Mouse (Mus musculus): ENCODE measurements around the gene Tspan17. TPM values are rescaled to one million over a fixed set of nuclear protein-coding genes. Genes with fewer than 3 reads are reported as not detected.
"Not testable (repeated sequence)": the region's sequence is repeated elsewhere in the genome, so short reads cannot be mapped to it uniquely, and the experiment has no call there.

The Tspan17 gene
- total RNA-seq, 4 experiments from 2014 or later = 79.3 to 92.1 (median 82.9) TPM

DNA sequence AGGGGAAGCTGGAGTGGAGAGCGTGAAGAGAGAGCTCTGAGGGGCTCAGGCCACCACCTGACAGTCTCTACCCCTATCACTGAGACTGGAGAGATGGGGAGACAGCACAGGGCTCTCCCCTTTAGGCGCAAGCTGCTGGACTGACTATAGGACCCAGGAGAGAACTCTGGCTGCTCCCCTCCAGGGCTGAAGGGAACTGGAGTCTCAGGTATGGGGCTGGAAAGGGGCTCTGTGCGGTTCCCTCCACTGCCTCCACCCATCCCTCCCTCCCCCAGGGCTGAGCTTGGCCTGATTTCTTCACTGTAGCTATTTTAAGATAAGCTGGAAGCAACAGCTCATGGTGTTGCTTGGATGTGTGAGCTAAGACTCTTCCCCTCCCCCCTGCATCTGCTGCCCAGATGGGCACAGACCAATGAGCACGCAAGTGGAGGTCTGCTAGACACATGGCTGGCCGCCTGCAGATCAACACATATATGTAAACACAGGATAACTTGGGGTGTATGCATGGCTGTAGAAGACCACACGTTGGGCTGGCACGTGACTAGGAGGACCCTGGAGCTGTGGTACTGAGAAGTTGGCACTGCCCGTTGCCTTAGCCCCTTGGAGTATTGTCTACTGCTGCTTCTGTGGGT is 28.9 kb upstream of the Tspan17 start:
- peak; percentile 90 to 91 for DNase-seq (ENCODE audit: low spot score in 2 of 2)

DNA sequence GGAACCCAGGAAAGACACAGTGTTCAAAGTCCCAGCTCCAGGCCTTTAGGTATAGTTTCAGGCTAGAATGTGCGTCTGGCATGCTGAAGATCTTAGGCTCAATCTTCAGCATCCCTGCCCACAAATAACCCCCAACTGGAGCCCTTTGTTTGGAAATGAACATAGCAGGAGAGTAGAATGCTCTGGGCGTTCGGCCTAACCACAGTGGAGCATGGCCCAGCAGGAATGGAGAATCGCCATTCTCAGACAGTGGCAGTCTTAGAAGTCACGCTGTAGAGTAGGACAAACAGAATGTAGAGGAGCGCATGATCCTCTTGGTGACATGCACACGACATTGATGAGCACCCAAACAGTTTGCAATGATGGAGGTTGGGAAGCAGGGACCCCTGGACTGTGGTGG is 28.3 kb upstream of the Tspan17 start:
- DNase-seq (ENCODE audit: low spot score in 2 of 2) = peak in 1 of 2 experiments; percentile 13

DNA sequence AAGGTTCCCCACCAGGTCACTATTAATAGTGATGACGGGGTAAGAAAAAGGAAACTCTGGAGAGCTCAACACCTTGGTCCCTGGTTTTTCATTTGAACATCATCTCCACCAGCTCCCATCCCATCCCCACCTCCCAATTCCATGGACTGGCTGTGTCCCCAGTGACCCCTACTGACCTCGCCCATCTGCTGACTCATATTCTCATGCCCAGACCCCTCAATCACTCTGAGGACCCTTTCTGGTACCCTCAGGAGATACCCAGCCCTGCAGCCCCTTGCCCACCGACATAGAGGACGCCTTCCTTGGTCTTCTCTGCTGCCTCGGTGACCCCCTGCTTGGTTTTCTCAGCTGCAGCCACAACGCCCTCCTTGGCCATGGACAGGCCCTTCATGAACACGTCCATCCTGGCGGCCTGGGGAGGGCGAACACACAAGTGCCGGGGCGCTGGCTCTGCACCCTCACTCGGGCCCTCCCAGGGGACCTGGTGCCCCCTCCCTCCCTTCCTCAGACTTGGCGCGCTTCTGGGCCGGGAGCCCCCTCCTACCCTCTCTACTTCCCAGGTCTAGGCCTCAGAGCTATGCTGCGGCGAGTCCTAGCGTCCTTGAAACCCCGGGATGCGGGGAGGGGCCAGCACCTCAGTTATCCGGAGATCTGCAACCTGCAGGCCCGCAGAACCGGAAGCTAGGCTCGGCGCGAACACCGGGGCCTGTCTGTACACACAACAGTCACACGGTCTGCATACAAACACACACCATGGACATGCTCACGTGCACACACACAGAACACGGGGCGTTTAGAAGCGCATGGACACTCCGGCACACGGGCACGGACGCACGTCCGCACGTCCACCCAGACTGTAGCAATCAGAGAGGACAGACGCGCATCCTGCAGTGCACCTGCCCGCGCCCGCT is 23.6 kb upstream of the Tspan17 start:
- peak in 1 of 2 experiments; percentile 40 for DNase-seq (ENCODE audit: low spot score in 2 of 2)

DNA sequence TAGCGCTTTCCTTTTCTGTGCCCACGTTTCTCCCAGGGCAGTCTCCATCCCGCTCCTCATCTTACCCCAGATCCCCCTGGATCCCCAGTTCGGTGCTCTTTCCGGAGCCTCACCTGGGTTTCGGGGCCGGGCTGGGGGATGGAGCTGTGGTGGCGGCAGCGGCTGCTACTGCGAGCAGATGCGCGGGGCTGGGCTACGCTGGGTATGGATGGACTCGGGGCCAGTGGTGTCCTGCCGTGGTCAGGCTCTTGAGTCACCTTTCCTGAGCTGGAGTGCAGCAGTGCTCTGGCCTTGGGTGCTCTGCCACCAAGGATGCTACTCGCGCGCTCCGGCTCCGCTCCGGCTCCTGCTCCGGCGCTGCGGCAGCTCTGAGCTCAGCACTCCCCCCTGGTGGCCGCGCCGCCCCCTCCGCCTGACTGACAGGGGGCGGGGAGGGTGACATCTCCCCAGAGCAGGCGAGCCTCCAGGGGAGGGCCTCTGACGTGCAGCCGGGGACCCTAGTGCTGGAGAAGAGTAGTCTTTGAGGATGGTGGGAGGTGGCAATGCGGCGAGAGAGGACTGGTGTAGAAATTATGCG is 22.9 kb upstream of the Tspan17 start, which contains the start of gene Sncb:
Gene Sncb, minus strand, starts transcription at position 404 of the 577 bp plus-strand sequence.
- peak; percentile 73 to 82 for DNase-seq (ENCODE audit: low spot score in 2 of 2)

DNA sequence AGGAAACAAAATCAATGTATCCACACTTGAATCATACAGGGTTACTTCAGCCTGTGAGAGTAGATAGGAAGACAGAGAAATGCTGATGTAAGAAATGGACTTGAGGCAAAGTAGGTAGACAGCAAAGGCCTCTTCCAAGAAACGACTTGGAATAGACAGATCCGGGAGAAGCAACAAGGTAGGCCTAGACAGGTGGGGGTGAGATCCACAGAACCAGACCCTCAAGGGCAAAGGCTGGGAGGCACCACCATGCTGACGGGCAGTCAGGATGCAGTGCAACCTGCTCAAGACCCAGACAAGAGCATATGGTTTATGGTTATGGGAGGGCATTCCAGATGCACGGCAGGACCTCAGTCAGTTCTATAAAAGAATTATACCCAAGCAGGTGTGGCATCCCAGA is 22.2 kb upstream of the Tspan17 start:
- DNase-seq (ENCODE audit: low spot score in 2 of 2) = no peak

DNA sequence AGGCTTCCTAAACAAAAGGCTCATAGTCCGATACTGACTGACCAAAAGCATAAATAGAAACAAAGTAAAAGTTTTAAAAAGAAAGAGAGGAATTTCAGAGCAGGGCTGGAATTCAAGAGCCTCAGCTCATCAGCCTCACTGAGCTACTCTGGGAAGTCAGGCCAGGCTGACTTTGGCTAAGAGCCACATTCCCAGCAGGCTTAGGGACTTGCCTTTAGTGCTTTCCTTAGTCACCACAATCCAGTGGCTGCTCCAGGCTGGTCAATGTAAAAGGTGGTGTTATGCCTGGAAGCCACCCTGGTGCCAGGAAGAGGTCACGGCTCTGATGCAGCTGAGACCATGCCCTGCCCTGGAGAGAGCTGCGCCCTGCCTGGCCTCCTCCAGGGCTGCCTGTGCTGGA is 8.6 kb upstream of the Tspan17 start:
- DNase-seq (ENCODE audit: low spot score in 2 of 2) = no peak

DNA sequence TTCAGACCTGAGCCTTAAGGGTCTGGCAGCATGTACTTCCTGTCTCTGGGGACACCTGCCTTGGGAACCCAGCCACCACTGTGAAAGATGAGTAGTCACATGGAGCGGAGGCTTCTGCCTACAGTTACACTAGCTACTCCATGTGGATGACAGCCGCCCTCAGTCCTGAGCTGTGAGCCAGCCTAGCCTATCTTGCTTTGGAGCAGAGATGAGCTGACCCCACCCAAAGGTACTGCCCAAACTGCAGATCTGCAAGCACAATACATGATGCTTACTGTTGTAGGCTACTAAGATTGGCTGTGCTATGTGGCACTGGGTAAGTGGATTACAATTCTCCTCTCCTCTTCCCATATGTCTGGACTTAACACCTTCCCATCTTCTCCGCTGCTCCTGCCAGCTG is 8.1 kb upstream of the Tspan17 start:
- DNase-seq (ENCODE audit: low spot score in 2 of 2) = no peak

DNA sequence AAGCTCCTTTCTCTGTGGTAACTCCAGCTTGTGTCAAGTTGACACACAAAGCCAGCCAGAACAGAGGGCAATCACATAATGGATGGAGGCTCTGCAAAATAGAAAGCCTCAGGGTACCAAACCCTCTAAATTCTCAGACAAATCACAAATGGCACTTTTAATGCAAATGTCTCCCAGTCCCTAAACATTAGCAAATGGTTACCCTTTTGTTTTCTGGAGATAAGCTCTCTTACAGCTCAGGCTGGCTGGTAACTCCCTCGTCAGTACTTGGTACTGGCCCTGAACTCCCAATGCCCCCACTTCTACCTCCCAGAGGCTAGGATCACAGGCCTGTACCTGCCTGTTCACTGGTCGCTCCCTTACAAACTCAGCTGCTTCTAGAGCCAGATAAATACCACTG is 5.9 kb upstream of the Tspan17 start:
- DNase-seq (ENCODE audit: low spot score in 2 of 2) = no peak

DNA sequence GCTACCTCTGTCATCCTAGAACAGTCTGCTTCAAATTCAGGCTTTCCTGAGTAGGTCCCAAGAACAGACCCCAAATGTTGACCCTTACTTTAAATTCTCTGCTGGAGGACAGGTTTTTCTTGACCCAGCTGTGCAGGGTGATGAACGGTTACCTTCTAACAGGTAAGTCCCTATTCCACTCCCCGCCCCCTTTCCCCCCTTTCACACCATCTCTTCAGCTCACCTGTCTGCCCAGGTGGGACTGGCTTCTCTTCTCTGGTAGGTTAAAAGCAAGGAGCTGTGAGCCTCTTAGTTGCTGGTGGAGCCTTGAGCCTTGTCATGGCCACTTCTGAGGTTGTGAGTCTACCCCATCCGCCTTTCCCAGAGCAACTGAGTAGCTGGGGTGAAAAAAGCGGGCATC is 5.5 kb upstream of the Tspan17 start, which contains the start of gene Eif4e1b:
Gene Eif4e1b, plus strand, starts transcription at position 301 of the 400 bp plus-strand sequence.
- DNase-seq (ENCODE audit: low spot score in 2 of 2) = no peak

DNA sequence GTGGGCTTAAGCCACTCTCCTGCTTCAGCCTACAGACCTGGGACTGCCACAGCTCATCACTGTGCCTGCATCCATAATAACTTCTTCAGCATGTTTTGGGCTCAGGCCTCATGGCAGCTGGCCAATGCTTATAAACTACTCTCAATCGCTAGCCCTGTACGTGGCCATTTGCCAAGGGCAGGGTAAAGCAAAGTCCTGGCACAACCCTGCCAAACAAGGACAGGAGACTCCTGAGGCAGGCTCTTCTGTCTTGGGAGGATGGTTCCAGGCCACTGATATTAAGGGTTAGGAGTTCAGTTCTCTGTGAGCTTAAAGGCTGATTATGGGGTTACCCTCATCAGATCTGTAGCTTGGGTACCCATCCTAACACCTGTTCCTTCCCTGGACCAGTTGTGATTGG is 1.6 kb upstream of the Tspan17 start:
- DNase-seq (ENCODE audit: low spot score in 2 of 2) = not testable (repeated sequence)

DNA sequence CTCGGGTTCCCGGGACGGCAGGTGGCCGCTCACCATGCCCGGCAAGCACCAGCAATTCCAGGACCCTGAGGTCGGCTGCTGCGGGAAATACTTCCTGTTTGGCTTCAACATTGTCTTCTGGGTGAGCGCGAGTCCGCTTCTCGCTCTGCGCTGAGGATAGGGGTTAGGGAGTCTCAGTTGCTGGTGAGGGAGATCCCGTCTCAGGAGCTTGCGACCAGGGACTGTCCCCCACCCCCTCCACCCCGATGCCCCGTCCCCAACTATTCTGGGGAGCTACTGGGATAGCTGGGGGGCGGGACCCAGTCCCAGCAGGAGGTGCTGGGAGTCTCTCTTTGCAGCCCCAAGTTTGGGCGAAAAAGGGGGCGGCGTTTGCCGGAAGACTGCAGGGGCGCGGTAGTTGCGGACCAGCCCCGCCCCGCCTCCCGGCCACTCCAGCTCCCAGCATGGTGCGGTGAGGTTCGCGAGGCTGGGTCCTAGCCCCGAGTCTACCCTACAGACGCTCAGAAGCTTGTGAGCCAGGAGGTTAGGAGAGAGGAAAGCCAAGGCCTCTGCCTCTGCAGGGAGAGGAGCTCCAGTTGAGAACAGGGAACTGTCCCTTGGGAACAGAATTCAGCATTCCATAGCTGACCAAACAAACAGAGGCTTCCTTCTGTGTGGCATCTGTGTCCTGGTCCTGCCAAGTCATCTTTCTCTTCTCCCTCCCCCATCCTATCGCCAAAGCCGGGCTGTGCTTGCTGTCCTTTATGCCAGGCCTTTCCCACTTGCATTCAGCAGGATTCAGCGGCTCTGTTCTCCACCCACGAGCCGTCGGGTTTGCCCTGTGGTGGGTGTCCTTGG is 602 bp downstream of the Tspan17 start:
- DNase-seq (ENCODE audit: low spot score in 2 of 2) = peak in 1 of 2 experiments; percentile 51

DNA sequence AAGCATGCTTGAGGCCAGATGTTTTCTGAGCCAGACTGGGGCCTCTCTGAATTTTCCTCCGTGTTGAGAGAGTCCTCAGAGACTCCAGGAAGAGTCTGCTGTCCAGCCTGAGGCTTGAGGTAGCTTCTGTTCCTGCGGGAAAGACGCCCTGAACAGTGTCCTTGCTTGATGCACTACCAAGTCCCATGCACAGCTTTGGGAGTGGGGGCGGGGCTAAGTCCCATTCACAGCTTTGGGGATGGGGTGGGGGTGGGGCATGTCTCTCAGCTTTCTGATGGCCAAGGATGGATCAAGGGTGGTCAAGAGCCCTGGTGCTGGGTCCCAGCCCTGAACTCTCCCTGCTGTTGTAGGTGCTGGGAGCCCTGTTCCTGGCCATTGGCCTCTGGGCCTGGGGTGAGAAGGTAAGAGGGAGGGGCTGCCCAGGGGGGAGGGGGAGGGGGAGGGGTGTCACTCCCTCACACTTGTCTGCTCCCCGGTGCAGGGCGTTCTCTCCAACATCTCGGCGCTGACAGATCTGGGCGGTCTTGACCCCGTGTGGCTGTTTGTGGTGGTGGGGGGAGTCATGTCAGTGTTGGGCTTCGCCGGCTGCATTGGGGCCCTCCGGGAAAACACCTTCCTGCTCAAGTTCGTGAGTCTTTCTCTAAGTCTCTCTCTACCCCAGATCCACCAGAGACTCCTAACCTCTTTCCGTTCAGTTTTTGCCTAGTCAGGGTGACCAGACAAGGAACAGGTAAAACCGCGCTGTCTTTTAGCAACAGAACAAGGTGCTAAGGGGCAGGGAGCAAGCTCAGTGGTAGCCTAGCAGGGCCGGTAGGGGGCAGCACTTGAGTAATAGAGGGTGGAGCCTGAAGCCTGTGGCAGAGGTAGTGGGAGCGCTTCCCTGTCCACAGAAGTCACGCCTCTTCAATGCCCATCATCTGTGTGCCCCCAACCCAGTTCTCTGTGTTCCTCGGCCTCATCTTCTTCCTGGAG is 3.4 kb downstream of the Tspan17 start:
- no peak for DNase-seq (ENCODE audit: low spot score in 2 of 2)

DNA sequence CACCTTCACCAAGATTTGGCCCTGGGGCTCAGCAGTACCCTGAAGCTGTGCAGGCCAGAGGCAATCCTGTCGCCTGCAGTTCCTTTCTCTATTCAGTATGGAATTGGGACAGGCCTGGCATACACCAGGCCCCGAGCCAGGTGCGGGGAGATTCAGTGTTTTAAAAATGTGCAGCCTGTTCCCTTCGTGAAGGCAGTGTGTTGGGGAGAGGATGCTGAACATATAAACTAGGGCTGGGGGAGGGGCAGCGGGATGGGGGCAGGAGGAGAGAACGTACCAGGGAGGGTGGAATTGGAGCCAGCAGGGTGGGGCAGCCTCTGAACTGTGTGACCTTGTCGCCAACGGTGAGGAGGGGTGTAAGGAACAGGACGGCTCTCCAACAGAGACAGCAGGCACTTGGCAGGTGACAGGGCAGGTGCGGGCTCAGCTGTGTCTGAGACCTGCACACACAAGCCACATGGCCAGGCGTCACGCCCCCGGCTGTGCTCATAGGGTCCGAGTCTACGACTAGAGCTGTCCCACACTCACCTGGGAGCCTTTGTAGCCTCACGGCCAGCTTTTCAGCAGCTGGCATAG is 4.9 kb downstream of the Tspan17 start:
- peak in 1 of 2 experiments; percentile 64 for DNase-seq (ENCODE audit: low spot score in 2 of 2)

DNA sequence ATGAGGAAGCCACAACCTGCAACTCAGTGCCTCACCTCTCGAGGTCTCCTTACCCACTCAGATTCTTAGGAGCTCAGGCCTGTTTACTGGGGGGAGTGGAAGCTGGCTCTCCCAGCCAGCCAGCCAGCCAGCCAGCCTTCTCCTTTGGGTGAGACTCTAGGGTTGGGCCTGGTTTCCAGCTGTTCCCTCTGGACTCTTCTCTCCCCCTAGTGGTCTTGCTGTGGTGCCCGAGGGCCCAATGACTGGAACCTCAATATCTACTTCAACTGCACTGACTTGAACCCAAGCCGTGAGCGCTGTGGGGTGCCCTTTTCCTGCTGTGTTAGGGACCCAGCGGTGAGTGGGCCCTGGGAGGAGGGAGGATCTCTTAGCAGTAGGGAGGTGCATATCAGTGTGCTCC is 5.7 kb downstream of the Tspan17 start:
- DNase-seq (ENCODE audit: low spot score in 2 of 2) = no peak

DNA sequence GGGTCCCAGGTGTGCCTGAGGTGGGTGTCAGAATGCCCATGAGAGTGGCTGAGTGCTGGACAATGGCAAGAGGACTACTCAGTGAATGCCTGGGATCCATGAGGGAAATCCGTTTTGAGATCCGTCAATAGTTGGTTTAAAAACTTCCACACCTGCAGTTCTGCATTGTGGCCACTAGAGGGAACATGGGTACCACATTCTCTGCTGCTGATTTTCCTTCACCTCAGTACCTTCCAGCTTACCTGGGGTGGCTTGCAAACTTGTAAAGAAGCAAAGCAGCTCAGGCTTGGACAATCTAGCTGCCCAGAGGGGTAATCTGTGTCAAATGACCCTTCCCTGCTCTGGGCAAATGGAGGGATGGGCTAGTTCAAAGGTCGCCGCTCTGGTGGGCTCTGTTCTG is 8.2 kb downstream of the Tspan17 start:
- peak in 1 of 2 experiments; percentile 60 for DNase-seq (ENCODE audit: low spot score in 2 of 2)

DNA sequence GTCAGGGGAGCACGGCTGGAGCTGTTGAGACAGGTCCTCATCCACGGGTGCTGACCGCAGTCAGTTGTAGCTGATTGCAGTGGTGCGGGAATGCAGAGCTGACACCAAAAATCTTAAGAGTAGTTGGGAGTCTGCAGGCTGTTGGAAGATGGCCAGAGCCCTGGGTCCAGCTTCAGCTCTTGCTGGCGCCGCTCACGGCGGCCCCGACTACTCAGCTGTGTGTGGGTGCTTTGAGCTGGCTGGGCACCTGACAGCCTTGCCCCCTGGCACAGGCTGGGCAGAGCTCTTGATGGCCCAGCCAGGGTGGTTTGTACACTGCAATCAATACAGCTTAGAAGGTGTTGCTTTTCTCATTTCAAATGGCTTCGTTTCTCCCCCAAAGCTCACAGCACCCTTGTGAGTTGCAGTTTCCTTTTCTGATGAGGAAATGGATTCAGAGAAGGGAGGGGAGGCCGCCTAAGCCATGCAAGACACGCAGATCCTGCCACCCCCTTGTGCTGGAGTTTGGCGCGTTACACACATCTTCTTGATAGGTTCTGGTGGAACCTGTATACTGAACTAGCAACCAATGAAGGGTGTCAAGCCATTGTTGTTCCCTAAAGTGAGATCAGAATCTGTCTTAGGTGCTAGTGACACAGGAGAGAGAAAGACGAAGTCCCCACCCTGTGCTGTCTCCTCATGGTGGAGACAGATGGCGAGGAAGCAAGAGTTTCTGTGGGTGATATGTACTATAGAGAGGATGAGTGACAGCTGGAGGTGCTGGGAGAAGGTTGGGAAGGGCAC is 8.9 kb downstream of the Tspan17 start:
- peak in 1 of 2 experiments; percentile 58 for DNase-seq (ENCODE audit: low spot score in 2 of 2)

DNA sequence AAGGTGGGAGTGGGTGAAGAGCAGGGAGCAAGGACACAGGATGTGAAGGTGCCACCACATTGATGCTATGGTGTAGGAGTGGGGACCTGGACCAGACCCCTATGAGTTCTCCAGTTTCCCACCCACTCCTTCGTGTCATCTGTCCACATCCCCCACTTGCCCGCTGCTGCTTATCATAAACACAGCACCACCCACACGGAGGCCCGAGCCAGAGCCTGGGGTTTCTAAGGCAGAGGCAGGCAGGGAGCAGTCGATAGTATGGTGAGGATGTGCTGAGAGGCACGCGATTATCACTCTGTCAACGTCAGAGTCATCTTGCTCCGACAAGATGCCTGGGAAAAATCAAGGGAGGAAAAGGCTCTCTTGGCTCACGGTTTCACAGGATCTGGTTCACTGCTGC is 9.6 kb downstream of the Tspan17 start:
- DNase-seq (ENCODE audit: low spot score in 2 of 2) = peak; percentile 75 to 79

DNA sequence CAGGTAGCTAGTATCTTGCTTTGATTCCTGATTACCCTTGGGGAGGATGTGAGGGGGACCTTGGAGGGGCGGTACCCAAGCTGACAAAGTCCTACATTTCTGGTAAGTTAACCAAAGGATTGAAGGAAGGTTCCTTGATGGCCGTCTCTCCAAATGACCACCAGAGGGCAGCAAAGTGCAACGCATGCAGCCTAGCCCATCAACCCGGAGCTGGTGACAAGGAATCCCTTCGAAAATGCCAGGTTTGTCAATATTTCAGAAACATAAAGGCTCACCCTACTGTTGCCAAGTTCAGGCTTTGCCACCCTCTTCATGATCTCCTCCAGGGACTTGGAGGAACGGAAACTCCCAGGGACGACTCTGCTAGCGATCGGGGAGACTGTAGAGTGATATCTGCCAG is 10.5 kb downstream of the Tspan17 start:
- DNase-seq (ENCODE audit: low spot score in 2 of 2) = peak; percentile 78 to 89

DNA sequence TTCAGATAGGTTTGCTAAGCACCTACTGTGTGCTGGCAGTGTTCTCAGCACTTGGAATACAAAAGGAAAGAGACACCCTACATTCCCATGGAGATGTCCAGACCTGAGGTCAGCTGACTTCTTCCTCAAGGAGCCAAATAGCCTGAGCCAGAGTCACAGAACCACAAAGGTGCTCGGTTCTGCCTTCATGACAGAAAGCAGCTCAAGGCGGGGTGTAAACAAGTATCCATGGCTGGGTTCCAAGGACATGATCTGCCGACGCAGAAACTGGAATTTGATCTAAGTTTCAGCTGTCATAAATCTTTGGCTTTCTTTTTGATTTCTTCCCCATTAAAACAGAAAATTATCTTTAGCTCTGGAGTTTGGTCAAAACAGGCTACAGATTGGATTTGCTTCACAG is 11.0 kb downstream of the Tspan17 start:
- DNase-seq (ENCODE audit: low spot score in 2 of 2) = no peak

All from layer of hippocampus, adult 8-10 months (tissue).